Mouse (Mus musculus): ENCODE data around the gene Mettl7b.

- TF ChIP-seq TAL1 (IDR thresholded peaks at IDR 0.05; ENCODE audit: low read length) (no peak), GATA1 (IDR thresholded peaks at IDR 0.05; ENCODE audit: low read length) (no peak)
Observed at GRCm38 (mm10) chr10:128970740-128971250, 10.0 kb upstream of the Mettl7b start.
